Mouse (Mus musculus) heart, embryonic 10.5 days (tissue): ENCODE data around the gene Gpr45. TPM values are rescaled to one million over a fixed set of nuclear protein-coding genes. Genes with fewer than 3 reads are reported as not detected.

ENCODE experiments used
- DNase-seq: peaks from one replicate; pipeline ENCODE4 v3.0.0-alpha.2; 2017; ENCODE audit warnings: low spot score
- H3K27ac ChIP-seq: fragments of 300-500 bp; sonication (generic); 2 replicates; pipeline ENCODE4 v1.5.1; 2016; ENCODE audit warnings: mild to moderate bottlenecking
- H3K27me3 ChIP-seq: fragments of 300-500 bp; sonication (generic); 2 replicates; pipeline ENCODE4 v1.6.1; 2016; ENCODE audit warnings: mild to moderate bottlenecking; ENCODE audit not compliant: poor library complexity, insufficient read depth, severe bottlenecking
- H3K36me3 ChIP-seq: fragments of 300-500 bp; sonication (generic); 2 replicates; pipeline ENCODE4 v1.6.1; 2016; ENCODE audit warnings: mild to moderate bottlenecking, moderate library complexity
- H3K4me1 ChIP-seq: fragments of 300-500 bp; sonication (generic); 2 replicates; pipeline ENCODE4 v1.6.1; 2016; ENCODE audit warnings: mild to moderate bottlenecking
- H3K4me3 ChIP-seq: fragments of 300-500 bp; sonication (generic); 2 replicates; pipeline ENCODE4 v1.5.1; 2016; ENCODE audit warnings: mild to moderate bottlenecking, moderate library complexity
- H3K9me3 ChIP-seq: fragments of 300-500 bp; sonication (generic); 2 replicates; pipeline ENCODE4 v1.6.1; 2016; ENCODE audit warnings: mild to moderate bottlenecking, moderate library complexity
- WGBS: fragments of 180-500 bp; shearing (Covaris S2); methylation state at CpG from one replicate; pipeline ENCODE4 v1.1.7; 2016; 5-methylcytosine and 5-hydroxymethylcytosine counted together
- microRNA-seq: library from miRNA; unstranded; fragments of <30 nt; microRNA quantifications from one replicate; pipeline ENCODE4, GENCODE M21; 2017
- polyA plus RNA-seq: library from polyadenylated mRNA; unstranded; fragments of >200 nt; fragmentation: Nextera tagmentation; extraction: Ambion mirVana; gene quantifications from 2 replicates; pipeline ENCODE4 v1.2.1, GENCODE M21; 2016

Gene Gpr45
- polyA plus RNA-seq, 1 experiment from 2014 or later: 4.9 TPM

DNA sequence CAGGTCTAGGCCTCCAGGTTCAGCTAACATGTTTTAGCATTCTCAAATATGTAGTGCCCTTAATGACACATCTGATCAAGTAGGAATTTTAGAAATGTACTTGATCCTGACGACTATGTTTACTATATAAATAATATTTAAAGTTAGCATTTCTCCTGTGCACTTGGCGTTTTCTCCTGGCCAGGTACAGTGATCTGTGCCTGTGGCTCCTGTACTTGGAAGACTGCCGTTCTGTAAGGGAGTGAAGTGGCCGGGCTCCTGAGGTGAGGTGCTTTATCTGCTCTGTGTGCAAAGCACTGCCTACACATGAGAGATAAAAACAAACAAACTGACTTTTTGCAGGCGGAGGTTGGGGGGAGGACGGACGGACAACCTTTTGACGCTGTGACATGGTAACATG lies 113.9 kb downstream of the Gpr45 start:
- H3K4me1 ChIP-seq: no peaks in the 10 kb centered on the region
- WGBS: 77% methylated on average over 8 of the region's 8 CpGs
- no peaks in the 10 kb centered on the region for H3K9me3 ChIP-seq
- no peak for DNase-seq
- H3K36me3 ChIP-seq: peaks cover 31% of the 10 kb centered on the region; the same call in 1 of the 2 replicates
- no peaks in the 10 kb centered on the region for H3K27me3 ChIP-seq
- H3K27ac ChIP-seq: no peak overlapping the region
- H3K4me3 ChIP-seq: no peak overlapping the region

DNA sequence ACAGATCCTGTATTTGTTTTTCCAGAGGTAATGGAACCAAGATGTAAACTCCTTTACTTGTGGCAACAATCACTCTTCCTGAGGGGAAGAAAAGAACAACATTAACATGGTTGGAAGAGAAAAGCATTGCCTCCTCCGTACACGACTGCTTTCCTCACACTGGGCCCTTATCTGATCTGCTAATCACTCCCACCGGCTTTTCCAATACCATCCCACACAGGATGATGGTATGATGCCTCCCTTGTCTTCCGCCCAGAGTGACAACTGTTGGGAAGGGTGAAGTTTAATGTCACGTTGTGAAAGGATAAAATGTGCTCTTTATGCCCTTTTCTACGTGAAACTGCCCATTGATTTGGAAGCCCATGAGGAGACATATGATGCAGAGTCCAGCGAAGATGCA lies 114.9 kb downstream of the Gpr45 start:
- peaks cover 34% of the 10 kb centered on the region; the same call in 1 of the 2 replicates for H3K36me3 ChIP-seq
- no peaks in the 10 kb centered on the region for H3K9me3 ChIP-seq
- no peak for DNase-seq
- H3K27me3 ChIP-seq: no peaks in the 10 kb centered on the region
- H3K4me3 ChIP-seq: no peak overlapping the region
- no peaks in the 10 kb centered on the region for H3K4me1 ChIP-seq
- 63% methylated on average over 7 of the region's 7 CpGs for WGBS
- H3K27ac ChIP-seq: no peak overlapping the region

DNA sequence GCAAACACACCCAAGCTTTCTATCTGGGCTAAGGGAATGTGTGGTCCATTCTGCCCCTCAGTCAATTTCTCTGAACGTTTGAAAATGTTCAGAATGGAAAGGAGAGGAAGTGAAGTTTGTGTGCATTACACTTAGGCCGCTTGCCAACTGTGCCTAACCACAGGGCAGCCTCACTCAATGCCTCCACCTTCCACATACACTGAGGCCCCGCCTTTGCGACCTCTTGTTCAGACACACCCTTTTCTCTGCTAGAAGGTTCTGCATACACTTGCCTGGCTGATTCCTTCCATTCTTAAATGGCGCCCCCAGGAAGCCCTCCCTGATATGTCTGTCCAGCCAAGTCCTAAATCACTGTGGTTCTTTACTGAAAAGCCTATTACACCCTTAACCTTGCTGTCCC lies 118.1 kb downstream of the Gpr45 start:
- Histone ChIP-seq H3K9me3 (no peaks in the 10 kb centered on the region), H3K4me1 (no peaks in the 10 kb centered on the region), H3K36me3 (peaks cover 34% of the 10 kb centered on the region), H3K4me3 (no peak overlapping the region), H3K27me3 (no peaks in the 10 kb centered on the region), H3K27ac (no peak overlapping the region)
- DNase-seq: peak; percentile 20
- 86% methylated on average over 5 of the region's 5 CpGs for WGBS

DNA sequence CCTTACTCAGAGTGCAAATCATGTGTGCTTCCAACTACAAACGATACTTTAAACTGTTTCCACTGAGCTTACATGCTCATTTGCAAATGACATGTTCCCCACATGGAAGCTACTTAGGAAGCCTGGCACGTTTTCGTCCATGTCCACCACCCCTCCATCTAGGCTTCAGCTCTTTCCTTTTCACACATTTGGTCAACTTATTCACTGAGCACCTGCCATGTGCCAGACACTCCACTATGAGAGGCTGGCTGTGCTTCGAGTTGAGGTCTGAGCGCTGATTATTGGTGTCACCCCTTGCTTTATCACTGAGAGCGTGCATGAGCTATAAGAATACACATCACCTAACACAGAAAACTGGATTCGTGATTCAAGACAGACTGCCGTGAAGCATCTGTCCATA lies 119.4 kb downstream of the Gpr45 start:
- Histone ChIP-seq H3K4me3 (no peak overlapping the region), H3K9me3 (no peaks in the 10 kb centered on the region), H3K4me1 (no peaks in the 10 kb centered on the region), H3K36me3 (peaks cover 37% of the 10 kb centered on the region), H3K27ac (no peak overlapping the region), H3K27me3 (no peaks in the 10 kb centered on the region)
- peak; percentile 30 for DNase-seq
- WGBS: 91% methylated on average over 8 of the region's 8 CpGs

DNA sequence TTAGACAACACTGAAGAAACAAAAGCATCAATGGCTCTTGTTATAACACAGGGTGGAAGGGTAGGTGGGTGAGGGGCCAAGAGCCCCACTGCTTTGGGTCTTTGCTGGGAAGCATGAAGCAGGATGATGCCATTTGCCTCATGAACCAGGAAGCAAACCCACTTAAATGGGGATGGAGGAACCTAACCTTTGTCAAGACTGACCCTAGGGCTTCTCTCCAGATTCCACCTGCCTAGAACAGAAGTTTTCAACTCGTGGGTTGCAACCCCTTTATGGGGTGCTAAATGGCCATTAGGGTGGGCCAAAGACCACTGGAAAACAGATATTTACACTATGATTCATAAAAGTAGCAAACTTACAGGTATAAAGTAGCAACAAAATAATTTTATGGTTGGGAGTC lies 119.9 kb downstream of the Gpr45 start:
- peak; percentile 68 for DNase-seq
- no peak overlapping the region for H3K27ac ChIP-seq
- no peaks in the 10 kb centered on the region for H3K9me3 ChIP-seq
- 79% methylated on average over 1 of the region's 1 CpGs for WGBS
- H3K36me3 ChIP-seq: peaks cover 31% of the 10 kb centered on the region
- no peak overlapping the region for H3K4me3 ChIP-seq
- no peaks in the 10 kb centered on the region for H3K4me1 ChIP-seq
- no peaks in the 10 kb centered on the region for H3K27me3 ChIP-seq

DNA sequence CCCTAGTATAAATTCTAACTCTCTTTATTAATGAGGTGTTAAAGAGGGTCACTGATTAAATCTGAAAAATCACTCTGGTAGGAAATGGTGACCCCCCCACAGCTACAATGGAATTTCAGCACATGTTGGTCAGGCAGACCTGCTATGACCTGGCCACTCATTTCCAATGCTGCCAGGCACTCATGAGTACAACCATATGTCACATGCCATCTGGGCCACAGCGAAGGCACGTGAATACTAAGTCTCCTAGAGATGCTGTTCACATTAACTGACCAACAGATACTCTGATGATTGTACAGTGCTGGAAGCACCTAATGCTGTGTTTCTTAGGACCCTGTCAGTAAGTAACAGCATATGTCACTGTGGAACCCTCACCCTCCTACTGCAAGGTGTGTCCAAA lies 122.1 kb downstream of the Gpr45 start:
- 92% methylated on average over 2 of the region's 2 CpGs for WGBS
- Histone ChIP-seq H3K36me3 (peaks cover 31% of the 10 kb centered on the region), H3K4me1 (no peaks in the 10 kb centered on the region), H3K27me3 (no peaks in the 10 kb centered on the region), H3K27ac (no peak overlapping the region), H3K9me3 (no peaks in the 10 kb centered on the region), H3K4me3 (no peak overlapping the region)
- peak; percentile 46 for DNase-seq

DNA sequence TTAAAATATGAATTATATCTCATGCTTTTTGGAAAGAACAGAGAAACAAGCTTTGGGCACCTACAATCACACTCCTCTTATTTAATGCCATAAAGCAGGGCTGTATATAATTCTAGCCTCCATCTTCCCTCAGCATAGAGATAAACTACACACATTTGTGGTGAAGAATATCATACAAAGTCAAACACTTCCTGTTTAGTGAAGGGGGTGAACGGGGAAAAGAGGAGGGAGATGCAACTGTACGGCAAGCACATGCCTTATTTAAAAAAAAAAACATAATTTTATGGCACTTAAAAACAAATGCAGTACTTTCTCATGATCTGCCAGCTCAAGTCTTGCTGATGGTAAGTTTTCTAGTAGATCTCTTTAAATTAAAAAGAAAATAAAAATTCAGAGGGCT lies 125.5 kb downstream of the Gpr45 start:
- Histone ChIP-seq H3K4me3 (no peak overlapping the region), H3K9me3 (no peaks in the 10 kb centered on the region), H3K4me1 (no peaks in the 10 kb centered on the region), H3K27ac (no peak overlapping the region), H3K36me3 (peaks cover 20% of the 10 kb centered on the region), H3K27me3 (no peaks in the 10 kb centered on the region)
- DNase-seq: no peak
- 94% methylated on average over 2 of the region's 2 CpGs for WGBS

DNA sequence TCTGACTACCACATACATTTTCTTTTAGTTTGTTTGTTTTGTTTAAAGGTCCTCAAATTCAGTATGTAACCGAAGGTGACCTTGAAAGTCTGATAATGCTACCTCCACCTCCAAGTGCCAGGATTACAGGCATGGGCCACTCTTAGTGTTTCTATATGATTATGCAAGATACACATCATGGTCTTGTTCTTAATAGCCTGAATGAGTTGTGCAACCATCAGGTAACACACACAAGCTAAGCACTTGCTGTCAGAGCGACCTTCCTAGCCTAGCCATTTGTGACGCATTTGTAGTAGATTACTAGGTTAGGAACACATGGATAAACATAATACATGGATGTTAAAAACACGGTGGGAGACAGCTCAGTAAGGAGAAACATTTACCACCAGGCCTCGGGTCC lies 130.3 kb downstream of the Gpr45 start:
- Histone ChIP-seq H3K4me3 (no peak overlapping the region), H3K27me3 (no peaks in the 10 kb centered on the region), H3K4me1 (no peaks in the 10 kb centered on the region), H3K9me3 (no peaks in the 10 kb centered on the region), H3K27ac (no peak overlapping the region), H3K36me3 (peaks cover 5% of the 10 kb centered on the region; the same call in 1 of the 2 replicates)
- WGBS: 83% methylated on average over 5 of the region's 5 CpGs
- DNase-seq: peak; percentile 25

Small RNA genes within 50 kb of the gene (microRNA-seq; reads per million reads assigned to microRNA genes)
- gene Gm24001: not detected

Other genes with a start within 250 kb of the Gpr45 start
- 63.9 and 65.5 TPM in 2 replicates for gene Mrps9, start 101.6 kb upstream of the Gpr45 start, polyA plus RNA-seq
- 9.6 and 10.2 TPM in 2 replicates for gene Tgfbrap1, start 145.8 kb downstream of the Gpr45 start, polyA plus RNA-seq
- 26.4 TPM in 2 replicates for gene AI597479, start 145.8 kb downstream of the Gpr45 start, polyA plus RNA-seq
- 112 and 178 TPM in 2 replicates for gene Fhl2, start 244.1 kb downstream of the Gpr45 start, polyA plus RNA-seq